Mouse (Mus musculus): Measurements from ENCODE around the gene Tcf23. TPM values are rescaled to one million over a fixed set of nuclear protein-coding genes. Genes with fewer than 3 reads are reported as not detected.

The Tcf23 gene
- total RNA-seq (2022), result 1 to 10 TPM in 1 of 4 experiments, under 1 TPM in 3; 0.85 to 1.9 (median 0.91) TPM

DNA sequence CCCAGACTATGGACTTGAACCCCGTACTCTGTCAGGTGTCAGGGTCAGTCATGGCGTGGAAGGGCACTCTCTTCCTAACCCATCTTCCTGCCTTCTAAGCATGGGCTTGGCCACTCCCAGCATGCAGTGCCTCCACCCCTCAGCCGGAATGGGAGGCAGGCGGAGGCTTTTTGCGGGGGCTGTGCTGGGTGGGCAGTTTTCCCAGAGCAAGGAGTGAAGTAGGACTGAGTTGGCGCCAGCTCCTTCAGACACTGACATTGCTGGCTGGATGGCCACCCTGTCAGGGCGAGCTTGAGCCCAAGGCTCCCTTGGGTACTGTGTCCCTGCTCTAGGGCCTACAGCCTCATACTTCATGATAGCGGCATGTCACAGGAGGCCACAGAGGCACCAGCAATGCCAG is at the start of gene Tcf23:
Gene Tcf23, plus strand, starts transcription at position 247 of the 400 bp plus-strand sequence.
- DNase-seq (ENCODE audit: low spot score), result peak; percentile 70

DNA sequence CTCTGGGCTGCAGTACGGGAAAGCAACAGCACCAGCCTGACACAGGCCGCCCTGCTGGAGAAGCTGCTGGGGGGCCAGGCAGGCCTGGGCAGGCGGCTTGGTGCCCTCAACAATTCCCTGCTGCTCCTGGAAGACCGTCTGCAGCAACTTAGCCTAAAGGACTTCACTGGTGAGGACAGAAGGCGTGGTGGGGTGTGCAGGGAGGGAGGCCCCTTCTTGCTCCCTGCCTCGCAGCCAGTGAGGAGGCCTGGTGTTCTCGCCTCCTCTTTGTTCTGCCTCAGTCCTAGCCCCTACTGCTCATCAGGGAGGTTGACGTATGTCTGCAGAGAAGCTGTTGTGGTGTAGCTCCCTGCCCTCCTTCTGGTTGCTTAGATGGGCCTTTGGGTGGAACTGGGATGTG is 49.8 kb upstream of the Tcf23 start:
- DNase-seq (ENCODE audit: low spot score), result no peak

DNA sequence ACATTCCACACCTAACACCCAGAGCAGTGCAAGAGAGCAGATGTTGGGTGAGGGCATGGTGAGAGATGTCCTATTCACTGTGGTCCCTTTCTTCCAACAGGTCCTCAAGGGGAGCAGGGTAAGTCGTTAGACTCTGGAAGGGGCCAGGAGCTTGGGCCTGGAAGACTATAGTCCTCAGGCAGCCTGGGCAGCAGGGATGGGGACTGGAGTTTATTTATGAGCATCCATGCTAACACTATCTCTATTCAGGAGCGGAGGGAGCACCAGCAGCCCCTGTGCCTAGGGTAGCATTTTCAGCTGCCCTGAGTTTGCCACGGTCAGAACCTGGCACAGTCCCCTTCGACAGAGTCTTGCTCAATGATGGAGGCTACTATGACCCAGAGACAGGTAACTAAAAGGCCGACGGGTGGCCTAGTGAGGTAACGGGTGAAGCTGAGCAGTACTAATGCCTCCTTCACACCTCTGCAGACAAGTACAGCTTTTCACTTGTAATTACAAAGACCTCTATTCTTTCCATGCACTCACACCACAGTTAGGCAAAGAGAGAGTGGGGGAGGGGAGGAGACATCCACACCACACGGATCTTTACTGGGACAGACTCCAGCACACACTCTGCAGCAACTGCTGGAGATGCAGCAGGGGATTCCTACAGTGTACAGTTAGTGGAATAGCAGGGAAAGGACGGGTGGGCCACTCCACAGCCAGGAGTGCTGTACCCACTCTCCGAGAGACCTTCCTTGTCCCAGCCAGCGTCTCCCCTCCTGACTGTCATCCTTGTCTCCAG is 48.4 kb upstream of the Tcf23 start:
- DNase-seq (ENCODE audit: low spot score), result no peak

DNA sequence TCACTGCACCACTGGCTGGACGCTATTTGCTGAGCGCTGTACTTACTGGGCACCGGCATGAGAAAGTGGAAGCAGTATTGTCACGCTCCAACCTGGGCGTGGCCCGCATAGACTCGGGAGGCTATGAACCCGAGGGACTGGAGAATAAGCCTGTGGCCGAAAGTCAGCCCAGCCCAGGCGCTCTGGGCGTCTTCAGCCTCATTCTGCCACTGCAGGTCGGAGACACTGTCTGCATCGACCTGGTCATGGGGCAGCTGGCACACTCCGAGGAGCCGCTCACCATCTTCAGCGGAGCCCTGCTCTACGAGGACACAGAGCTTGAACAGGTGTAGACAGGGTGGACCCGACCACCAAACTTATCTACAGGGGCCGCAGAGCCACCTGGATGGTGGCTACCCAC is 47.8 kb upstream of the Tcf23 start:
- DNase-seq (ENCODE audit: low spot score), result no peak

DNA sequence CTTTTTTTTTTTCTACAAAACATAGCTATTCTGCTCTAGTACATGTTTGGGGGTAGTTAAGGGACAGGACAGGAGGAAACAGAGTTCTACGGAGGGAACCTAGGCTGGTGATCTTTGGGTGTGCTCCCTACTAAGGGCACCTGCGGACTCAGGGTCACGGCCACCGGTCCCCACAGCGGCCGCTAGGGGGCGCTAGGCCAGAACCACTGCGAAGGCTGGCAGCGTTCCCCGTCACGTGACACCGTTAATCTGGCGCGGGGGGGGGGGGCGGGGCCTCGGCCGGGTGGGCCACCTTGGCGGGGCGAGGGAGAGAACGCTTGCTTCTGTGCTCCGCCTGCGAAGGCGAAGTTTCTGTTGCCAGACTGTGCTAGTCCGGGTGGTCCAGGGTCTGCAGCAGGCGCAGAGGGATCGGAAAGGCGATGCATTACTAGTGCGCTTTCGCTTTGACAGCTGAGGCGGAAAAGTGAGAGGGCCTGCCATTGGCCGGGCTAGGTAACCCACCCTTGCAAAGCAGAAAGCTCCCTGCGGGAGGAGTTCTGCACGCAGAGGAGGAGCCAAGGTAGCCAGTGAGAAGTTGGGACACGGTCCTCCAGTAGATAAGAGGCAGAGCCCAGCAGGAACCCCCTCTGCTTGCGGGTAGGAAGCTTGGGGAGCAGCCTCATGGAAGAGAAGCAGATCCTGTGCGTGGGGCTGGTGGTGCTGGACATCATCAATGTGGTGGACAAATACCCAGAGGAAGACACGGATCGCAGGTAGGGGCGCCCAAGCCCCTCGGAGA is 47.0 kb upstream of the Tcf23 start, which contains the start of gene Khk:
Gene Khk, plus strand, starts transcription at position 176 of the 778 bp plus-strand sequence.
- DNase-seq (ENCODE audit: low spot score), result peak; percentile 87

DNA sequence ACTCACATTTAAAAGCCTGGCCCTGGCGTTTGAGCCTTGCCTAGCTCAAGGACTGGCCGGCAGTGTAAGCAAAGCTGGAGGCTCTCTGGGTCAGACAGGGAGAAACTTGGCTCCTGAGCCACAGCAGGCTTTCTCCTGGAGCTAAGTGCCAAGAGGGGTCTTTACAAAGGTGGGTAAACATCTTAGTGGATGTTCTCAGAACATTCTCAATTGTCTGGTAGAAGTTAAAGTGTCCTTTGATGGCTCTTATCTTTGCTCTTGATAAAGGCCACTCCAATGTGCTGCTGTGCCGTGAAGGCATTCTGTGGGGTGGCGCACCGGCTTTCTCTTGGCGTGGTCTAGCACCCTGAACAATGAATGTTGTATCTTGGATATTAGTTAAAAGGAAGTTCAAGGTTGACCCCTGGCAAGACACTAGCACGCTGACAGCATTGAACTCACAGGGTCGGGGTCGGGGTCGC is 45.9 kb upstream of the Tcf23 start:
- DNase-seq (ENCODE audit: low spot score), result no peak

DNA sequence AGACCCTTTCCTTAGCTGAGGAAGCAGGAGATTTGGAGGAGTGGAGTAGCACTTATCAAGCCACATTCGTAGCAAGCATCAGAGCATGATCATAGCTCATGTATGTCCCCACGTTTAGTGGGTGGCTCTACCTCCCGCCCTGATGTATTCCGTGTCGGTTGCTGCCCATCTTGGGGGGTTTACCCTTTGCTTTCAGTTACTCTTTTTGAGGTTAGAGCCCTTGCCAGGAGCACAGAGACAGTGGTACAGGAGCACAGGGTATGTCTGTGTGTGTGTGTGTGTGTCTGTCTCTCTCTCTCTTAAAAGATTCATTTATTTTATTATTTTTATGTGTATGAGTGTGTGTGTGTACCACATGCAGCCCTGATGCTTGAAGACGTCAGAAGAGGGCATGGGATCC is 45.3 kb upstream of the Tcf23 start:
- DNase-seq (ENCODE audit: low spot score), result no peak

DNA sequence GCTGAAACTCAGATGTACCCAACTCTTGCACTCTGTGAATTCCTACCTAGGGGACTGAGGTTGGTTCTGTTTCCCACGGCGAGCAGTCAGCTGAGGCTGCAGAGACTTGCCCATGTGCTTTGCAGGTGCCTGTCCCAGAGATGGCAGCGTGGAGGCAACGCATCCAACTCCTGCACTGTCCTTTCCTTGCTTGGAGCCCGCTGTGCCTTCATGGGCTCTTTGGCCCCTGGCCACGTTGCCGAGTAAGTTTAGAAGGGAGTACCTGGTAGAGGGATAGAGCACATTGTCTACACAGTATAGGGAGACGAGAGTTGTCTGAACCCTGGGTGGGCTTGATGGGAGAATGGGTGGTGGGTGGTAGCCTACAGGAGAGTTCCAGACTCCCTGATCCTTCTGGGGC is 43.8 kb upstream of the Tcf23 start:
- DNase-seq (ENCODE audit: low spot score), result no peak

DNA sequence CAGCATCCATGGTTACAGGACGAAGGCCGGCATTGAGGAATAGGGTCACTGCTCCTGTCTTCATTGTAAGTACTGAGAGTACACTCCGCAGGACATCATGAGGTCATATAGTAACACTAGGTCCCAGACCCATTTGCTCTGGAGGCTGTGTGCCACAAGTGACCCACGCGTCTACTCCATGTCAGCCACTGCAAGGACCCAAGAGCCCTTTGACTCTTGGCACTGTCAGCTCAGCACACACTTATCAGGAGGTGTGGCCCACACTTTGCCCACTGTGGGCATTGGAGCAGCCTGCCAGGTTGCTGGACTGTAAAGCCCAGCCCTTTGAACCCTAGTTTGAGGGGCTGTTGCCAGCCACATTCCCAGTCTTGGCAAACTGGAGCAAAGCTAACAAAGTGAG is 43.2 kb upstream of the Tcf23 start:
- DNase-seq (ENCODE audit: low spot score), result no peak

DNA sequence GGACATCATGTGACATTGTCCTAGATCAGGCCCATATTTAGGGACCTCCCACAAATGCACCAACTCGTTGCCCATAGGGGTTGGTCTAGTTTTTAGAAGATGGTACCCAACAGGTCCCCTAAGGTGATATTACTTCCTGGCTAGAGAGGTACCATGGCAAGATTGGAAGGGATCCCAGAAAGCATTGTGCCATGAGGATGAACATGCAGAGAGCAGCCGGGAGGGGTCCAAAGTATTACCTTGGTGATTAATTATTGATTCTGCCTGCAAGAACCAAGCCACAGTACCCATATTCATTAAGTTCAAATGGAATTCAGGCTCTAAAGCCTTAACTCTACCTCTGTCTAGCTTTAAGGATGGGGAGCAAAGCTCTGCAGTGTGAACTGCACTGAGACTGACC is 42.4 kb upstream of the Tcf23 start:
- DNase-seq (ENCODE audit: low spot score), result no peak

DNA sequence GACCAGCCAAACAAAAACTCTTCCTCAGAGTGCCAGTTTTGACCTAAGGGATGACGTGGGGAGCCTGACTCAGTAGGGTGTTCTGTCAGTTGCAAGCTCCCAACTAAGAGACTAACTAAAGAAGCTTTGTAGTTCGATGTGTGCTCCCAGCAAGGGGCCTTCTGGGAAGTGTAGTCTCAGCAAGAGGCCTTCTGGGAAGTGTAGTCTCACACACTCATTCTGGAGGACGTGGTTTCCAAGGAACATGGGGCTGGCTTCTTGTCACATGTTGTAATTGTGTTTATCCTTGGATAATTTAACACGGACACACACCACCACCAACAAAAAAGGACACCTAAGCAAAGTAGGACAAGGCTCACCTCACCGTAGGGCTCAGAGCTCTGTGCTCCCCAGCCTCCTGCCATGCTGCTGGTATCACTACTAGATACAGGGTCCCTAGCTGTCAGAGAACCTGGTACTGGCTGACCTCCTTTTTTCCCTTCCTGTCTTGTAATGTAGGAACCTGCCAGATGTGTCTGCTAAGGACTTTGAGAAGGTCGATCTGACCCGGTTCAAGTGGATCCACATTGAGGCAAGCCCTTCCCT is 40.4 kb upstream of the Tcf23 start:
- DNase-seq (ENCODE audit: low spot score), result no peak

DNA sequence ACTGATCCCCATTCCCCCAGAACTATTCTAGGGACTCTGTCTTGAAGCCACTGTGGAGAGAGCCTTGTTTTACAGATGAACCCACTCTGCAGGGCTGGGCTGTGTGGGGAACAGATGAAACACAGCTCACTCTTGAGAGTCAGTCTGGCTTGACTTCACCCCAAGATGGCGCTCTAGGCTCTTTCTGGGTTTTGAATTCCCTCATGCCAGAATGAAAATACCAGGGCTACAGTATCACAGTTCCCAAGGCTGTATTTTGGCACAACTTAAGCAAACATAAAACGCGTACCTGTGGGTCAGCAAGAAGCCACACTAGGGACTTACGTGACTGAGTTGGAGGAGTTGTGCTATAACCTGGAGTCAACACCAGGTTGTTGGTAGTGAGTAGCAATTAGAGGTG is 38.3 kb upstream of the Tcf23 start:
- DNase-seq (ENCODE audit: low spot score), result peak; percentile 82

DNA sequence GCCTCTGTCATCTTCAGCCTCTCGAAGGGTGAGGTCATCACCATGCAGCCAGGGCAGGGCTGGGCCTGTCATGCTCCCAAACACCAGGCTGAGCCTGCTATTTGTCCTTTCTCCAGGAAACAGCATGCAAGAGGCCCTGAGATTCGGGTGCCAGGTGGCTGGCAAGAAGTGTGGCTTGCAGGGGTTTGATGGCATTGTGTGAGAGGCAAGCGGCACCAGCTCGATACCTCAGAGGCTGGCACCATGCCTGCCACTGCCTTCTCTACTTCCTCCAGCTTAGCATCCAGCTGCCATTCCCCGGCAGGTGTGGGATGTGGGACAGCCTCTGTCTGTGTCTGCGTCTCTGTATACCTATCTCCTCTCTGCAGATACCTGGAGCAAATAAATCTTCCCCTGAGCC is 37.6 kb upstream of the Tcf23 start:
- no peak for DNase-seq (ENCODE audit: low spot score)

DNA sequence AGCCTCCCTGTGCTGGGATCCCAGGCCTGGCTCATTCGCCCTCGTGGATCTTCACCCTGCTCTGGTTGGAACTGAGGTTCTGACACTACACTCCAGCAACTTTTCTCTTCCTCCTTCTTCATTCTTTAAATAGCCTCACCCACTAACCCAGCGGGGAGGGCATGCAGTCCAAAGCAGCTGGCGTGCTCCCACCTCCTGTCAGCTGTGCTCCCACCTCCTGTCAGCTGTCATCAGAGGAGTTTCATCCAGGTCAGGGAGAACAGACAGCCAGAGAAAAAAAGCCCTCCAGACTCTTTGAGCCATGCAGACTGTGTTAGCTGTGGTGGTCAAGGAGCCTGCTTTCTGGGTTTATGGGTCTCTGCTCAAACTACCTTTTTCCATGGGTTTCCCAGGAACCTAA is 37.1 kb upstream of the Tcf23 start:
- DNase-seq (ENCODE audit: low spot score), result no peak

DNA sequence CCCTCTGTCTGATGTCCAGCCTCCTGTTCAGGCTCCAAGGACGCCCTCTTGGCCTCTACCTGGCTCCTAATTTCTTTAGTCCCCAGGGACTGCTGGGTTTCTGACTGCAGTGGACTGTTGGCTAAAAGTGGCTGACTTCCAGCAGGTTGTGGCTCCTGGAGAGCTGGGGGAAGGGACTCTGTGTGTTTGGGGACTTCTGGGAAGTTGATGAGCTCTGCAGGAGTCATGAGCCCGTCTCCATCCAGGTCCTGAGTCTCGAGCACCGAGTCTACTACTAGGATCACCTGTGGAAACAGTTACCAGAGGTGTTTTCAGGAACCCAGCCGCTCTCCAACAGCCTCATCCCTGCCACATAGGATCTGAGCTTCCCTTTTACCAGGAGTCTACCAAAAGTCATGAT is 34.8 kb upstream of the Tcf23 start:
- no peak for DNase-seq (ENCODE audit: low spot score)

DNA sequence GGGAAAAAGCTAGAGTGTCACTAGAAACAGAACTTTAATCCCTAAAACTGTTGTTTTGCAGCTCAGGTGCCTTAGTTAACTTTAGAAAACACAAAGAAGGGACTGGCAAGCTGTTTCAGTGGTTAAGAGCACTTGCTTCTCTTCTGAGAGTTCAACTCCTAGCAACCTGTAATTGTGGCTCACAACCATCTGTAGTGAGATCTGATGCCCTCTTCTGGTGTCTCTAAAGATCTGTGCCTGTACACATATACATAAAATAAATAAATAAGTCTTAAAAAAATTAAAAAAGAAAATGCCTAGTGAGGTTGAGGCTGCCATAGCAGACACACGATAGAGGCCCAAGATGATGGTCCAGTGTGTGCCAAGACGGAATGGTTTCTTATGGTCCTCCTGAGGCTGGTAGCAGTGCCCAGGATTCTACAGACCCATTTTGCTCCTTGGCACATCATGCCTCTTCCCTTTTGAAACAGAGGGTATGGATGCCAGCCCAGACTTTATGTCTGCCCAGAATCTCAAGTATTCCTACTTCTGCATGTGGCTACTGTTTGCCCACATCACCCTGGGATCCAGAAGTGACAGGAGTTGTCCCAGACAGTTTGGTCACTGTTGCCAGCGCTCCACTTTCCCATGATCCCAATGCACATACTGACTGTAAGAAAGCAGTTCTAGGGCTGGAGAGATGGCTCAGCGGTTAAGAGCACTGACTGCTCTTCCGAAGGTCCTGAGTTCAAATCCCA is 33.6 kb upstream of the Tcf23 start:
- no peak for DNase-seq (ENCODE audit: low spot score)

DNA sequence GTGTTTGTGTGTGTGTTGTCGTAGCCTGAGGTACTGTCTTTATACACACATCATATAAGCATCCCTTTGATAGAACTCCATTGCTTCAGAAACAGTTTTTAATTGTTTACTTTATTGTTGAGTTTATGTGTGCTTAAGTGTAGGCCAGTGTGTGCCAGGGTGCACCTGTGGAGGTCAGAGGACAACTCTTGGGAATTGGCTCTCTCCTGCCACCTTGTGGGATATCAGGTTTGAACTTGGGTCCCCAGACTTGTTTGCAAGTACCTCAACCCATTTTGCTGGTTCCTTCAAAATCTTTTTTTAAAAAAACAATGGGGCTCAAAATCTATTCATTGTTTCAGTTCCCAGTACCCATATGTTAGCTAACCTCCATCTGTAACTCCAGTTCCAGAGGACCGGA is 25.5 kb upstream of the Tcf23 start:
- no peak for DNase-seq (ENCODE audit: low spot score)

DNA sequence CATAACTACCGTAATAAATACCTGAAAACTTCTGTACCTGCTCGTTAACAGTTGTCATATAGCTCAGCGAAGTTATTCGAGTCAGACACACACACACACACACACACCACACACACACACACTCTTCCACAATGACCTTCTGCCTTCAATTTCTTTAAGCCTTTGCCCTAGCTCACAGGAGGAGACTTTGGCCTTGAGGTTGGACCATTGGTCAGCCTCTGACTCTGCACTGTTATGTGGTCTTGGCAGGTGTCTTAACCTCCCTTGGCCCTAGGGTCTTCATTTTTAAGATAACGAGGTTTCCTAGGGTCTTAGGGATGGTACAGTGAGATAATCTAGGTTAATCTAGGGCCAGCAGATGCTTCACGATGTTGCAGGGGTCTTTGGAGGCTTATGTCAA is 24.1 kb upstream of the Tcf23 start:
- DNase-seq (ENCODE audit: low spot score), result no peak

DNA sequence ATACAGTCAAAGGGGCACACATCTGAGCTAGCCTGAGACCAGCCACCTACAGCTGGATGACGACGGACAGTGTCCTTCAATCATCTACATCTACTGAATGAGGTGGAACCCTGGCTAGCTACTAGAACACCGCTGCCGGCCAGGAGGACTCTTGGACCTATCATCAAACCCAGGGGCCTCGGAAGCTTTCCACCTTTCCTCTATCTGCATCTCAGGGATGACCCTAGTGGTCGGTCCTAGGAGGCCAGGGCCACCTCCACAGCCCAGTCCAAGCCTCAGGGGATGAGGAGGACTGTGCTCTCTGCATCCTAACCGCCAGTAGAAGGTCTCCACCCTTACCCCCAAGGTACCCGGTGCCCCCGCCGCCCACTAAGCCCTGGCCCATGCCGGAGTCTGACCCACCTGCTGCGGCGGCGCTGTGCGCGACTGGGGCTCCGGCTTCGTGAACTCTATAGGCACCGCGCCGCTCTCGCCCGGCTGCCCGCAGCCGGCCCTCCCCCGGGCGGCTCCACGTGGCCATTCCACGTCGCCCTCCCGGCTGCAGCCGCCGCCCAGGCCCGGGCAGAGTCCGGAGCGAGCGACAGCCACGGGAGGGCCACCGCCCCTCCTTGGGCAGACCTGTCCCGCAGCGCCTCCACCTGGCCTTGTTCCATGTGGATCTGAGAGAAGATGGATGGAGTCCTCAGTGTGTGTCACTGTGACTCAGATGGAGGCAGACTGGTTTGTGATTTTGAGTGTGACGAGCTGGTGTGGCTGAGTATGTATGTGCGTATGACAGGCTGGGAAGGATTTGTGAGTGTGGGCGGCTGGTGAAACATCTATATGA is 23.3 kb upstream of the Tcf23 start, which contains the start of gene Cgref1:
Gene Cgref1, minus strand, starts transcription at position 636 of the 826 bp plus-strand sequence.
- no peak for DNase-seq (ENCODE audit: low spot score)

DNA sequence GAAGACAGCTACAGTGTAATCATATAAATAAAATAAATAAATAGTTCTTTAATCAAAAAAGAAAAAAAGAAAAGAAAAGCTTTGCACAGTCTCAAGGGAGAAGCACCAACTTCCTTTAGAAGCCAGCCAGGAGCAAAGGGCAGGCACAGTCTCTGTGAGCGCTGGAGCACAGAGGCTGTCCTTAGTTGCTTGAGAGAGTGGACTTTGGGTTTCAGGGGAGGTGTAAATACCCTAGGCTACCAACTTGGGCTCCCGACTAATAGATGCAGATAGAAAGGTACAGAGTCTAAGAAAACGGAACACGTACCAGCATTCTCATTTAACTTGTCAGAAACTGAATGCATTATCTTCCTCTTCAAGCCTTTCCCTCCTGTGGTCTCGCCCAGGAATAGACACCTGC is 19.8 kb upstream of the Tcf23 start:
- no peak for DNase-seq (ENCODE audit: low spot score)

Measured in heart, adult 8-10 months (tissue).